Mouse (Mus musculus): ENCODE results near the gene Taf15.

Taf15 gene

GRCm38 (mm10) chr11:83472324-83473234, at the start of gene Taf15:
Gene Taf15 (plus strand): TSS chr11:83473086.
- DNase-seq (ENCODE audit: low spot score): peak; percentile 98

GRCm38 (mm10) chr11:83424681-83425080, 48.2 kb upstream of the Taf15 start:
- DNase-seq (ENCODE audit: low spot score): peak; percentile 60

DNA sequence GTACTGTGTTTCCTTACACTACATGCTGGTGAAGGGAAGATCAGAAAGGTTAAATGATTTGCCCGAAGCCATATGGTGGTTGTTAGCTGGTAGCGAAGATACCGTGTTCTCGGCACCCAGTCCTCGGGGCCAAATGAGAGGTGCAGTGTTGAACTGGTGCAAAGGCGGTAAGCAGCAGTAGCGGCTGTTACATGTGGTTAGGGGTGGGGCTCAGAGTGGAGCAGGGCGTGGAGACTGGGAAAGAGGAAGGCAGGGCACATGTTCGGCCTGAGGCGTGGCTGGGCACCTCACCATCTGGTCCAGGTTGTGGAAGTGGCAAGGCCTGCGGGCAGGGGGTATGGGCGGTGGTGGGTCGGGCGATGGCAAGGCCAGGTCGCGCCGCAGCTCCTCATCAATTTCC, 45.9 kb upstream of the Taf15 start:
- DNase-seq (ENCODE audit: low spot score): no peak

GRCm38 (mm10) chr11:83429355-83429754, 43.5 kb upstream of the Taf15 start, which contains the start of gene Gas2l2:
Gene Gas2l2 (minus strand): TSS chr11:83429455.
- DNase-seq (ENCODE audit: low spot score): no peak

- DNase-seq (ENCODE audit: low spot score): no peak
These were observed 40.4 kb upstream of the Taf15 start for GRCm38 (mm10) chr11:83432533-83432932.

- no peak for DNase-seq (ENCODE audit: low spot score)
These were observed 35.5 kb upstream of the Taf15 start, which contains the start of gene 1700020L24Rik for GRCm38 (mm10) chr11:83437377-83437776. Gene 1700020L24Rik (plus strand): TSS chr11:83437677.

DNA sequence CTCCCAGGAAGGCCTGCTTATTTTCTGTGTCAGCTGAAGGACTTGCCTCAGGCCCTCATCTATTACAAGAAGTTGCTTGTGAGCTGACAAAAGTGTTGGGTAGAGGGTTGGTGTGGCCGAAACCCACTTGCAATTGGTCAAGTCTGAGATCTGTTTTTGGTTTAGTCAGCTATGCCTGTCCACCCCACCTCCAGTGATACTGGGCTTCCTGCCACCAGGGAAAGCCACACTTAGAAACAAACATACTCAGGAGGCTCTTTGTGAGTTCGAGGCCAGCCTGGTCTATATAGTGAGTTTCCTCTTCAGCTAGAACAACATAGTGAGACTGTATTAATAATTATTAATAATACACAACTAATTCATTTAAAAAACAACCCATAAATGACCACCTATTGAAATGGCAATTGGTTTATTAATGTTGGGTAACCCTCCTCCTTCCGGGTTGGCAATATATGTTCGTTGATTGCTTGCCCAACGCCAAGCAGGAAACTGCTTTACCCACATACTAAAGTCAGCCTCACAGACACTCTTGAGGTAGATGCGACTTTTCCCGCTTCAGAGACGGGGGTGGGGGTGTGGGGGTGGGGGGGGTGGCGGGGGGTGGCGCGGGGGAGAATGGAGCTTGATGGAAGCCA, 33.3 kb upstream of the Taf15 start:
- no peak for DNase-seq (ENCODE audit: low spot score)

DNA sequence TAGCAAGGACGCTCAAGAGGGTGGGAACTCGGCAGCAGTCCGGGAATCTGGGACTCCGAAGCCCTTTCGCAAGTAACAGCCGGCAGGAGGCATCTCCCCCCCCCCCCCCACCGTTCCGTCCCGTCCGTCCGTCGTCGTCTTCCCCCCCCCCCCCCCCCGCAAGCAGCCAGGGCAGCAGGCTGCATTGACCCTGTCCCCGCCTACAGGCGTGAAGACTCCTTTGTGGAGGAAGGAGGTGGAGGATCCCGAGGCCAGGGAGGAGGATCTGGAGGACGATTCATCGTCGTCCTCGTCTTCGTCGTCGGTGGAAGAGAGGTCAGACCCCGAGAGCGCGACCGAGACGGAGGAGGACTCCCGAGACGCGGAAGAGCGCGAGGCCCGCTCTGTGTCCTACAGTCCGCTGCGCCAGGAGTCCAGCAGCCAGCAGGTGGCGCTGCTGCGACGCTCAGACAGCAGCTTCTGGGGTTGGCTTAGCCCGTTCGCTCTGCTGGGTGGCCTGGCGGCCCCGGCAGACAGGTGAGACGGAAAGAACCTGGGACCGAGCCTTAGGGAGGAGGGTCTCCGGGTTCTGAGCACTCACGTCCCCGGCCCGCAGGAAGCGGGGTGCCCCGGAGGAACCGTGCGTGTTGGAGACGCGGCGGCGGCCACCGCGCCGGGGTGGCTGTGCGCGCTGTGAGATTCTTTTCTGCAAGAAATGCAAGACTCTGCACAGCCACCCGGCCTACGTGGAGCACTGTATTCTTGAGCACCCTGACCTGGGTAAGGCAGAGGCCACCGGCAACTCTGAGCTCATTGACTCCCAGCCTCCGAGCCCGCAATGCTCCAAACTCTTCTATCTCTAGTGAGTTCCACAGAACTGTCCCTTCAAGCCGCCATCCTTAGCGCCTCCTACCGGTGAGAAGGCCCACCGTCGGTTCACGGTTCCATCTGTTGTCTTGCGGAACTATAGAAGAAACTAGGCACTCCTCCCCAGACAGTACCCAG, 32.5 kb upstream of the Taf15 start:
- peak; percentile 81 for DNase-seq (ENCODE audit: low spot score)

GRCm38 (mm10) chr11:83441235-83441634, 31.7 kb upstream of the Taf15 start:
- DNase-seq (ENCODE audit: low spot score): no peak

DNA sequence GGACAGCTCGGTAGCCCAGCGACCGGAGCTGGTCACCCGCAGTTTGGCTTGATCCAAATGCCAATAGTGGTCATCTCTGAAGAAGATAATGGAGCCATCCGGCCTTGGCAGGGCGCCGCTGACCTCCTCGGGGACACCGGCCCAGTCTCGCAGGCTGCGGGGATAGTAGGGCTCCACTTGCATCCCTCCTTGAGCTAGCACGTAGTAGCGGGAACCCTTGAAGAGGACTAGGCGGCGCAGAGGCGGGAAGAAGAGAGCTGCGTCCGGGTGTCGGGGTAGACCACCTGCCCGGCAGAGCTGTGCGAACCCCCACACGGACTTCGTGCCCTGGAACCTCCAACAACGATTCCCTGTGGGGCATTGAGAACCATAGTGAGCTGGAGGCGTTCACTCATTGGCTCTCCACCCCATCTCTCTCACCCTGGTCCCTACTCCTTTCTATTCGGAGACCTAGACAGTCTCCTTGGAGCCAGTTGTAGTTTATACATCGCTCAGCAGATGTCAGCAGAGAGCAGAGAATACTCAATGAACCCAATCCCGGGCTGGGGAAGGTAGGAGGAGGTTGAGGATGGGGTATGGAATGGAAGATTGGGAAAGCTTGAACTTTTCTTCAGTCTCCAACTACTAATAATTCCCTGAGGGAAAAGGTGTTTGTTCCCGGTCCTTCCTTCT, 30.2 kb upstream of the Taf15 start:
- DNase-seq (ENCODE audit: low spot score): no peak

GRCm38 (mm10) chr11:83443824-83444223, 29.1 kb upstream of the Taf15 start:
- DNase-seq (ENCODE audit: low spot score): no peak

DNA sequence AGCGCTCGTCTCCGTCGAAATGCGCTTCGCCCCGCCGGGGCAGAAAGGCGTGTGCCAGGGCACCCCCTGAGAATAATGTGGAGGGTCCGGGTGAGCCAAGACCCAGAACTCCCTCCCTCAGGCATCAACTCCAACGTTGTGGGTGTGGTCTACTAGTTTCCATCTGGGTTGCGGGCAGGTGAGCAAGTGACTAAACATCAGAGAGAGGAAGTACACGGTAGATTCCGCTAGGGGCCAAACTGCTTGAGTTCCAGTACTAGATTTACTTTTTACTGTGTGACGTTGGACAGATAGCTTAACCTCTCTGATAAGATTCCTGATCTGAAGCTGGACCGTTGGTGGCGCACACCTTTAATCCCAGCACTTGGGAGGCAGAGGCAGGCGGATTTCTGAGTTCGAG, 27.9 kb upstream of the Taf15 start:
- DNase-seq (ENCODE audit: low spot score): no peak

DNA sequence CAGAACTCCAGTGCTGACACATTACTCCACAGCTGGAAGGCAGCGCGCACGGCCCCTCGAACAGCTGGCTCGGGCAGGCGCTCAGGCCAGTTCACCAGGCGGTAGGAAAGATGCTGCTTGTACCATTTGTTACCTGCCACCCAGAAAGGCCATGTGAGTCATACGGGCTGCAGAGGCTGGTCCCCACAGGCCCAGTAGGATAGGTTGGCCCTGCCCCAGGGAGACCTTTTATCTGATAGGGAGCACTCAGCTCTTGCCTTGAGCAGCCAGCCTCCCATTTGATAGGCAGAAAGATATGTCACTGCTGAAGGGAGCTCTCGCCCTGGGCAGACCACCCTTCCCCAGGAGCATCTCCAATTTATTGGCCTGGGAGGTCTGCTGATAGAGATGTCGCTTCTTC, 25.3 kb upstream of the Taf15 start:
- no peak for DNase-seq (ENCODE audit: low spot score)

GRCm38 (mm10) chr11:83448021-83448926, 24.6 kb upstream of the Taf15 start:
- no peak for DNase-seq (ENCODE audit: low spot score)

DNA sequence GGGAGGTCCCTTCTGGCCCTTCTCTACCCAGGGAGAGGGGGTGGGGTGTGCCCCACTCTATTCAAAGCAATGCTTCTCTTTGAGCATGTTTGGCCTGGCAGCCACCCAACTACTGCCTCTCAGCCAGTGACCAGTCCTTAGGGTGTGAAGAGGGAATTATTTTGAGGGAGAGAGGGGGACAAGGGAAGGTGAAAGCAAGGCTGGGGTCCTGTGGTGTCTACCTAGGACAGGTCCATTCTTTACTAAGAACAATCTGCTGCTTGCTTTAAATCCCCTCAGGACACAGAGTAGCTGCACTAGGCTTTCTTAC, 24.0 kb upstream of the Taf15 start:
- no peak for DNase-seq (ENCODE audit: low spot score)

- no peak for DNase-seq (ENCODE audit: low spot score)
These were observed 23.6 kb upstream of the Taf15 start for GRCm38 (mm10) chr11:83449298-83449697.

DNA sequence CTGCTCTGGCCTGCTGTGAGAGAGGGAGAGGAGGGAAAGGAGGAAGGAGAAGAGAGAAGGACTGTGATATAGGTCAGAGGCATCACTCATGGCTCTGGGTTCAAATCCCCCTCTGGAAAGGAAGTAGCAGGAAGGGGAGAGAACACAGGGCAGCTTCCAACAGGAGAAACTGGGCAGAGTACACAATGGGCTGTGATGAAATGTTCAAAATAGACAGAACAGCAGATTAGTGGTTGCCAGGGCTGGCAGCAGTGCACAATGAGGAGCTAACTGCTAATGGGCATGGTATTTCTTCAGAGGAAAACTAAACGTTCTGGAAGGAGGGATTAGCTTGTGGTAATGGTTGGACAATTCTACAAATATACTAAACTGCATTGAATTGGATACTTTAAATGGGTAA, 22.3 kb upstream of the Taf15 start:
- no peak for DNase-seq (ENCODE audit: low spot score)

DNA sequence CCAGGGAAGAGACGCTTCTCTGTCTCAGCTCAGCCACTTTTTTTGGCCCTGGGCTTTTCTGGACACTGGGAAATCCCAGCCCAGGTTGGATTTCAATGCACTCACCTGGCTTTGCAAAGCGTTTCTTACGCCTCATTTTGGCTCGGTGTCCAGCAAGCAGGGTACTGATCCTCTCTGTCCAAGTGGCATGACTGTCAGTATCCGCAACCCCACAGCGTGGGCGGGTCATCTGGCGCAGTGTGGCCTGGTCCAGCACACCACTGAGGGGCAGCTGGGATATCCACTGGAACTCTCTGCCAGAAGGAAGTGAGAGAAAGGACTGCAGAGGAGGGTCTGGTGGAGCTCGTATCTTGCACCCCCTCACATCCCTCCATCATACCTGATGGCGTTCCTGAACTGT, 21.6 kb upstream of the Taf15 start:
- DNase-seq (ENCODE audit: low spot score): no peak

GRCm38 (mm10) chr11:83454548-83454947, 18.3 kb upstream of the Taf15 start:
- DNase-seq (ENCODE audit: low spot score): no peak

DNA sequence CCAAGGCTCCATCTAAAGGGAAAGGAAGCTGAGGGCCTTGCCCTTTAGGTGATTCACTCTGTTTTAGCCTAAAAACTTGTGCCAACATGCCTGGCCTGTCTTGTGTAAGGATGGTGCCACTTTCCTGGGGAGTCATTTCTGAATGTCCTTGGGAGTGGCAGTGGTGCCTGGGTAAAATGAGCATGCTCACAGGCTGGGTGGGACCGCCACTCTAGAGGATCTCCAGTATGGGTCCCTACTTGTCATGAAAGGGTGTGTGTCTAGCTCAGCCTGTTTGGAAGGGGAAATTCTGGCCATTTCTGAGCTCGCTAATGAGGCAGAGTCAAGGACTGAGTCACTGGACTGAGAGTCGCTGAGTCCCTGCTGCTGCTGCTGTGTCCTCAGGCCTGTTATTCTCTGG, 17.3 kb upstream of the Taf15 start:
- no peak for DNase-seq (ENCODE audit: low spot score)

DNA sequence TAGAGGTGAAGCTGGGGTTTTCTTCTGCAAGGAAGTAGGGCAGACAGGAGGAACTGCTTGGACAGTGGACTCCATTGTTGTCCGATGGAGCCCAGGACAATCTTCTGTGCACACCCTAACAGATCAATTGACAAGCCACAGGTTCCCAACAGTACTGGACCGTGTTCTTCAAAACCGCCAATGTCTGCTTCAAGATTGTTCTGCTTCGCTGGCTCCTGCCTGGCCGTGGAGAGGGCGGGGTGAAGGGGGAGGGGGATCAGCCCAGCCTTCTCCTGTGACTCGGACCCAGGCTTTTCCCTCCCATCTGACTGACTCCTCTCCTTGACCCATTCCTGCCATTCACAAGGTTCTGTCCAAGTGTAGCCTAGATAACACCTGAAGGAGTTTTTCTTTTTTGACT, 15.6 kb upstream of the Taf15 start:
- no peak for DNase-seq (ENCODE audit: low spot score)
